Mouse (Mus musculus): ENCODE data around the gene S100a7a.

Gene S100a7a

DNA sequence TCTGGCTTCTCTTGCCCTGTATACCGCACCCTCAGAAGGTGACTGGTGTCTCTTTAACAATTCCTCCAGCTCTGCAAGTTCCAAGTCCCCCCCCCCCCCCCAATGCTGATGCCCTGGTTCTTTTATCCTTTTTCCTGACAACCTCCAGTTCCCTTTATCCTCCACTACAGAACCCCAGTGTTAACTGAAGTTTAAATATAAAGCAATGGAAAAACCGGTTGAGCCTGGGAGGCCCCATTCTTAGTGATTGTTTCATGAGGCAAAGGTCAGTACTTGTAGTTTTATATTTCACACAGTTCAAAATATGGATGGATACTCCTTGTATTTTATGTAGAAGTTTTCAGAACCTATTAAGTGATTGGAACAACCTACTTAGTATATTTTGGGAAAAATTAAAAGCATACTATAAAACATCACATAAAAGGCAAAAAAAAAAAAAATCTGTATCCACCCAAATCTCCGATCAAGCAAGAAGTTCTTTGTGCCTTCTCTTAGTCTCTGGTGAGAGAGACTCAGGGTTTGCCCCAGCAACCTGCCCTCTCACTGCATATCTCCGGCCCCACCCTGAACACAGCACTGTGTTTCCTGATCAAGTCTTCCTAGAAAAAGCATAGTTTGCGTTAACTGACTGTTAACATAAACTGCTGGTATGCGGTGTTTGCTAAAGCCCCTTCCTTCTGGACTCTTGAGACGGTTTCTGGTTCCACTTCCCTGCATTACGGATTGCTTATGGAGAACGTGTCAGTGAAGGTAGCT is 27.4 kb upstream of the S100a7a start:
- CTCF ChIA-PET, result no interaction called here

DNA sequence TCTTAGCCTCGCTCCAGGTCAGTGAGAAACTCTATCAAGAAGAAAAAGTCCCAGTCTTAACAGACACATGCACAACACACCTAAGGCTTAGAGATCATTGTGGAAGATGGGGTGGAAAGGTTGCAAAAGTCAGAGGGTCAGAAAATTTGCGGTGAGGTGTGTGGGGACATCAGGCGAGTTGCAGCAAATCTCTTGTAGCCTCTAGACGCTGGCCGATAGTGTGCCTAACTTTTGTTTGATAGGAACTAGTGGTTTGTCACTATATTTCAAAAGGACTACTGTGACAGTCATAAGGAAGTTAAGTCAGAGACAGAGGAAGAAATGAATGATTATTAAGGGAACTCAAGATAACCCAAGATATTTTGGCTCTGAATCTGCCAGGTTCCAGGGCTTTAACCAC is 26.5 kb upstream of the S100a7a start:
- CTCF ChIA-PET, result no interaction called here

DNA sequence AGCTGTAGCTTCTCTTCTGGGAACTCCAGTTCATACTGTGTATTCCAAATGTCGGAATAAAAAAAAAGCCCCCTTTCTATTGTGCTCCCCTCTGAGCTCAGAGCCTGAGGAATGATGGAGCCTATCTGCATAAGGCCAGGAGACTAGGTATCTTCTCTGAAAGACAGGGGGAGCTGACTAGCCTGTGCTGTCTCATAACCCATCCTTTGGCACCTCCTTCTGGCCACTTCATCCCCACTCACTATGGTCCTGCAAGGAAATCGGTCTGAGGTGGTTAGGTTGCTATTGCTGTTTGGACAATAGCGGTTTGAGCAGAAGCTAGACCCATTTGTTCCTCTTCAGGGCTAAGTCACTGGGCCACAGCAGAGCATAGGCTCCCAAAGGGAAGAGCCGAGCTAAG is 26.0 kb upstream of the S100a7a start:
- CTCF ChIA-PET, result no interaction called here

DNA sequence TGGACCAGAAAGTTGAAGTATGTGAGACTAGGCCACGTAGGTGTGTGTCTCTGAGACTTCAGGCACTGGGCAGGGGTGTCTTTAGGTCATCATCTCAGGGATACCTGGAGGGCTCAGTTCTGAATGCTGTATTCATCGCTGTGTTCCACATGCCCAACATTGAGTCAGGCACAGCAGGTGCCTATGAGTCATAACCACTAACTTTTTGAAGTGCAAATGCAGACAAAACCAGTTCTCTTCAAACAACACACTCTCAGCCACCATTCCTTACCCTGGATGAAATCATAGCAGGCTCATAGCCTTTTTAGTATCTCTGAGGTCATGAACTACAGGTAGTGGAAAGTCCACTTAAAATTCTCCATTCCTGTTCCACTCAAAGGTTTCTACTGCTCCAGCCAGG is 24.5 kb upstream of the S100a7a start:
- CTCF ChIA-PET, result no interaction called here

DNA sequence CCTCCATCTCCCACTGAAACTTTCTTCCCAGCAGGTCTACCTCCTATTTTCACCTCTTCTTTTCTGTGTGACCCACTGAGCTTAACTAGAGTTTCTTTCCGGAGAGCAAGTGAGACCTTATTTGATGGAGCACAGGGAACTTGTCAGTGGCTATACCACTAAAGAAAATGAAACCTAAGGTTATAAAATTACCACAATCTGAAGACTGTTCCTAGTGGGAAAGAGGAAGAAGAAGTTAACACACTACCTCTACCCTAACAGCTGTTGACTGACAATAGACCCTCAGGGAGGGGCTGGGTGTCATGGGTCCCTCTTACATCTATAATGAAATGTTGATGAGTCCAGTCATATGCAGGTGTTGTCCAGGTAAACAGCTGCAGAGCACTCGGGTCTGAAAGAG is 21.8 kb upstream of the S100a7a start:
- CTCF ChIA-PET, result no interaction called here

DNA sequence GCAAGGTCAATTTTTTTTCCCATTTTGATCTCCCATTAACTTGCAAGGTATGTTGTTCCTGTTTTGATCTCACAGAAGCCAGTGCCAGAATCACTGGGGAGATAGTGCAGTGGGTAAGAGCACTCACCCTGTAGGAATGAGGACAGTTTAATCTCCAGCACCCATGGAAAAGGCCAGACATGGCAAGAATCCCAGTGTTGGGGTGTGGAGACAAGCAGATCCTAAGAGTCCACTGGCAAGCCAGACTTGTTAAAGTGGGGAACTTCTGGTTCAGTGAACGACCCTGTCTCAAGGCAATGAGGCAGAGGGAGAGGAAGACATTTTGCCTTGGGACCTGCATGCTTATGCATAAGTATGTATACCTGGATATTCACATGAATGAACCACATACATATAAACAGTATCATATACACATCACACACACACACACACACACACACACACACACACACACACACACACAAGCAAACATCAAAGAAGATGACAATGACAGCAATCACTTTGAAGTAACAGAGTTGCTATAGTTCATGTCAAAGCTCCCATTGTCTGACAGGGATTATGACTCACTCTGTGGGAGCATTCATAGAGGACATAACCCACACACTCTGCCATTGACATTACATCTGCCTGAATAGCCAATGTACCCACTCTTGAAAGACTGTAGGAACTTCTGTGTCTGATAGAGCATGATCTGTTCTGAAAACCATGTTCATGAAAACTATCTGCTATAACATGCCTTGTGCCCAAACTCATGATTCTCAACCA is 15.1 kb upstream of the S100a7a start:
- CTCF ChIA-PET, result interaction anchor here (0.6 kb wide), 2 partner anchors 14 to 1471 kb away, joined by 3 to 5 read pairs; no protein-coding TSS in a partner anchor

DNA sequence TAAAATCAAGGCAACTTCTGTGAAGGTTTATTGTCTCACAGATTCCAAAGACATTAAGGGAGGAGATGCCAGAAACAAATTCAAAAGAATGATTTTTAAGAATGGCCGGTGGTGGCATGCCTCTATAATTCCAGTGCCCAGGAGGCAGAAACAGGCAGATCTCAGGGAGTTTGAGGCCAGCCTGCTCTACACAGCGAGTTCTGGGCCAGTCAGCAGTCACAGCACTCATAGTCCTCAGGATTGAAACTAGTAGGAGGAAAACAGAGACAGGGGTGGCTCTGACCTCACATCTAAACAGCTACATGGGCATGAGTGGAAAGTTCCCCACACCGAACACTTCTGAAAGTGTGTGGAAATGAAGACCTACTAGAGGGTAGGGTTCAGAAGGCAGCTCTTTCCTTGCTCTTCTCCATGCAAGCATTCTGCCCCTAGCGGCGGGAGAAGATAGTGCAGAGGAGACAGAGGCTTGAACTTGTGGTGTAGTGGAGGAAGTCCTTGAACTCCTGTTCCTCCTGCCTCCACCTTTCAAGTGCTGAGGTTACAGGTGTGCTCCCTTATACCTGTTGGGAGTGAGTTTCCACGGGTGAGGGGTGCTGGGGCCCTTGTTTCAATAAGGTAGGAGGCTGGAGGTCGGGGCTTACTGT is 14.2 kb upstream of the S100a7a start:
- CTCF ChIA-PET, result interaction anchor here (0.6 kb wide), 2 partner anchors 13 to 1472 kb away, joined by 3 to 5 read pairs; no protein-coding TSS in a partner anchor

DNA sequence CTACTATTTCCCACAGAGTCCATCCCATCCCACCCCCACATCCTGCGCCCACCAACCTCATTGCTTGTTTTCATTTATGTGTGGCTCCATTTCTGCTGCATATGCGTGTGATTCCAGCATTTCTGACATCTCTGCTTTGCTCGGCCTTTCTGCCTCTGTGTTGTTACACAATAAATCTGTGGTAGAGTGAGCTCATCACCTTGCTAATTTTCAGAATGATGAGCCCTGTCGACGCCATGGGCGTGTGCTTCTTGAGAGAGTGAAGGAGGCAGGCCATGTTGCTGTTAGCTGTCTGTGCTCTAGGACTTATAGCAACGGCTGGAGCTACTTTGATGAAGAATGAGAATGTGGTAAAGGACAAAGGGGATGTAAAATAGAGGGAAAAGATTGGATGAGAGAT is 12.8 kb upstream of the S100a7a start:
- CTCF ChIA-PET, result no interaction called here

DNA sequence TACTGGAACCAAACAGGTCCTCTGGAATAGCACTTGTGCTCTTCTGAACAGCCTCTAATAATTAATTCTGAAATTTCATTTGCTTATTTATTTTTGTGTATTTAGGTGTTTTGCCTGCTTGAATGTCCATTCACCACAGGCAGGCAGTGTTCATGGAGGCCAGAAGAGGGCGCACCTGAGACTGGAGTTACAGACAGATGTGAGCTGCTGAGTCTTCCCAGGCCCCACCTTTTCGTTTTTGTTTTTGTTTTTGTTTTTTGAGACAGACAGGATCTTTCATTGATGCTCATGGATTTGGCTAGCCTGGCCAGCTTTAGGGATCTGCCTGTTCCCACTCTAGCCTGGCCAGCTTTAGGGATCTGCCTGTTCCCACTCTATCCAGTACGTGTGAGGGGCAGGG is 9.6 kb upstream of the S100a7a start:
- CTCF ChIA-PET, result no interaction called here

DNA sequence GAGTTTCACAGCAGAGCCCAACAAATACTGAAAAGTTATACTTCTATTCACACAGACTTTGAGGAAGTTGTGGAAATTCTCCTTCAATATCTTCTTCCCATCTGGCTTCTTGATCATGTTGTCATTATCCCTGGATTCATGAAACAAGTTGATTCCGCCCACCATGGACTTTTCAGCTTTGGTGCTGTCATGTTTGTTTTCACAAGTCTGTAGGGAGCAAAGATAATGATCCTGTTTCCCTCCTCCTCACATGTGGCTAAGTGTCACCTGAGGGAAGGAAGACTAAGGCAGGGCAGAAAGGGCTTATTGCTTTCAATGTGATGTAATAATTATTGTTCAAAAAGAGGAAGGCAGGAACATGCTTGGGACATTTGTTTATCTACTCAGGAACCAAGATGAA is 6.5 kb upstream of the S100a7a start:
- CTCF ChIA-PET, result no interaction called here

DNA sequence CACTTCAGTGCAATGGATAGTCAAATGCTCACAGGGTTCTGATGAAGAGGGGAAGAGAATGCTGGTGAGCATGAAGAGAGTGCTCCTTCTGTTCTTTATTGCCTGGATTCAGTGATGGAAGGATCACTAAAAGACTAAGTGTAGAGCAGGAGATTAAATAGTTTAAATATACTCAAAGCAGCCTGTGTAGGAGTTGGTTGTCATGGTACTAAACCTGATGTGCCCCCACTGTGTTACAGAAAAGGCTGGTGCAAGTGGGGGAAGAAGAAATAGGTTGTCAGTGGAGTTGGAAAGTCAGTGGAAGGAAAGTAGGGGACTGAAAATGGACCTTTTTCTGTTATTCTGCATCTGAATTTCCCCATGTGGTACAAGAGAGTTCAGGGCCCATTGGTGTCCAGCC is 4.8 kb upstream of the S100a7a start:
- CTCF ChIA-PET, result no interaction called here

DNA sequence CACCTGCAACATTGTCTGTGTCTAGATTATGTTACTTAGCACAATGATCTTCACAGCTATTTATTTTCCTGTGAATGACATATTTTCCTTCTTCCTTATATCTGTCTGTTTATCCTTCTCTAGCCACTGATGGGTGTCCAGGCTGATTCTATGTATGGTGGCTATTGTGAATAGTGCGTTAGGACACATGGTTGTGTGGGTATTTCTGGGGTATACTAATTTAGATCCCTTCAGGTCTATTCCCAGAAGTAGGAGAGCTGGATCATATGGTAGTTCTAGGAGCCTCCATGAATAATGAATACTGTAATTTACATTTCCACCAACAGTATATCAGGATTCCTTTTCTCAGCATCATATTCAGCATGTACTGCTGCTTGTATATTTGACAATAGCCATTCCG is 4.0 kb upstream of the S100a7a start:
- CTCF ChIA-PET, result no interaction called here

DNA sequence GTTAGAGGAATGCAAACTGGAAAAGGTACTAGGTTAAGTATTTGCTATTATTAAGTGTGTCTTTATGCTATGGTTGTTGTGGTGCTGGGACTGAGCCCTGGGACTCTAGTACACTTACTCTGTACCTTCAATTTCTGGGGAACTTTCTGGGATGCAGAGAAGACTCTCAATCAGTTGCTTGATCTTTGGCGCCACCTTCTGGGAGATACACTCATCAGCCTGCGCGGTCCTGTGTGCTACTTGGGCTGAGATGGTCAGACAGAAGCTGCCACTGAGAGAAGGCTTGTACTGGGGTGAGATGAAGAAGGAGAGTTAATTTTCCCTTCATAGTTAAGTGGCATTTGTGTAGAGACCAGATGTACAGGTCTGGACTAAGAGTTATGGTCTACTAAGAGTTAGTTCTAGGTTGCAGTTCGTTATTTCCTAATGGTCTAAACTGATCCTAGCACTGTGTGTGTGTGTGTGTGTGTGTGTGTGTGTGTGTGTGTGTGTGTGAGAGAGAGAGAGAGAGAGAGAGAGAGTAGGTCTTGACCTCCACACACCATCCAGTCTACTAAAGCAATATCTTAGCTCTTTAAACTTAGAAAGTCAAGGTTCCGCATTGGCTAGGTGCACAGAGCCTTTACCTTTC is 824 bp upstream of the S100a7a start:
- CTCF ChIA-PET, result interaction anchor here (0.7 kb wide), 2 partner anchors 14 to 51 kb away, joined by 3 to 4 read pairs; no protein-coding TSS in a partner anchor

DNA sequence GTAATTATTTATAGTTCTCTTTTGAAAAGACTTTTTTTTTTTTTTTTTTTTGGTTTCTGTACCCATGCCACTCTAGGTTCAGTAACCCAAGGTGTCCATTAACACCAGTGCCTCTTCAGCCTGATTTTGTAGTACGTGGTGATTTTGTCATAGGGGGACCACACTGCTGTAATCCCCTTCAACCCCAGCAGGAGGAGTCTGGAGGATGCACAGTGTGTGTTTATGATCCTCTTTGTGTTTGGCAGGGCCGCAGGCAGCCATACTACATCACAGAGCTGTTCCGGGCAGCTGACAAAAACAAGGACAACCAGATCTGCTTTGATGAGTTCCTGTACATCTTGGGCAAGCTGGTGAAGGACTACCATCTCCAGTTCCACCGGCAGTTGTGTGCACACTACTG is 3.6 kb downstream of the S100a7a start:
- CTCF ChIA-PET, result no interaction called here

DNA sequence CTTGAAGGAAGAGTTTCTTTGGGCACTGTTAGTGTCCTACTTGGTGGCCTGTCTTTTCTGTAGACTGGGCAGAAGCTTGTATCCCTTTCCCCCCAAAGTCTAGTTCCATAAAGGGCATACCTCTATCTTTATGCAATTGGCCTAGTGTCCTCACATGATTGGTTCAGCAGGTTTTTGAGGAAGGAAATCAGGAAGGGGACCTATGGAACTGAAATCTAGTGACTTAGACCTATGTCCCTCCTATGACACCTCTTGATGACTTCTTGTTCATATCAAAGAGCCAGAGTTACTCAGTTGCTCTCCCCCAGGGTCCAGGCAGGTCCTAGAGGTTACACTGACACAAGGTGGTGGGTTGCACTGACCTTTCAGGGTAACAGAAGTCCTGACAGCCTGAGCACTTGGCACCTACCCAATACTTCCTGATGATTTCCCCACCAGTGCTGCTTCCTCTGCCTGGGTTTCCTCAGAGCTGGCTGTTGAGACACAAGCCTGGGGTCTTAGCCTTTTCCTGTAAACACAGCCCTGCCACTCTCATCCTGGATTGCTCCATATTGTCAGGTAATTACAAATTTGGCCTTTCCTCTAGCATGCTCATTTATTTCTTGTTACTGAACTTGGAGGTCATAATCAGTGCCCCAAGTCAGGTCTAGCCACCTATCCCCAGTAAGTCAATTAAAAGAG is 5.7 kb downstream of the S100a7a start:
- CTCF ChIA-PET, result no interaction called here

DNA sequence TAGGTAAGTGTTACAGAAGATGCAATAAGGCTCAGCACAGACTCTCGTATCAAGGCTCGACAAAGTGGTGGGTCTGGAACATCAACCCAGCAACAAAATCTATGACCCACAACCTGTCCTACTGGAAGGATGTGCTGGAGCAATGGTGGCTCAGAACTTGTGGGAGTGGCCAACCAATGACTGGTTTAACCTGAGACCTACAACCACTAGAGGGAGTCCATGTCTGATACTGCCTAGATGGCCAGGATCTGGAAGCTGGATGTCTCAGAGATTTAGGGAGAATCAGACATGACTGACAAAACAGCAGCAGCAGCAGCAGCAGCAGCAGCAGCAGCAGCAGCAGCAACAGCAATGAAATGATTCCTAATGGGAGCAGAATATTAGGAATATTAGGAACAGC is 10.4 kb downstream of the S100a7a start:
- CTCF ChIA-PET, result no interaction called here

DNA sequence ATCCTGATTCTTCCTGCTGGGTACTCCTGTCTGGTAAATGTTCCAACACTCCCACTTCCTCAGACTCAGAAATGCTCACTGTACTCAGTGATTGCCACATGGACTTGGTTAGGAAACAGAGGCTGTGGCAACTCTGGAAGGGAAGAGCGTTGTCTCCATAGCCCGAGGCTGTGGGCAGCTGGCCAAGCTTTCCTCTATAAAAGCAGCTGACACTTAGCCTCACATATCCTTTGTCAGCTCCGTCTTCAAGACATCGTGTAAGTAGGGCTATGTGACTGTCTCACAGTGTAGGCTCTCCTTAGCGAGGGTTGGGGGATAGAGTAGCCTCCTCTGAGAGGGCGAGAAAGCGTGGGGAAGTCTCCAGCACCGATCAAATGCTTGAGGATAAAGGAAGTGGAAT is 15.0 kb downstream of the S100a7a start, which contains the start of gene S100a8:
S100a8 (plus strand) TSS at position 133 of the 400 bp plus-strand sequence.
- CTCF ChIA-PET, result no interaction called here

DNA sequence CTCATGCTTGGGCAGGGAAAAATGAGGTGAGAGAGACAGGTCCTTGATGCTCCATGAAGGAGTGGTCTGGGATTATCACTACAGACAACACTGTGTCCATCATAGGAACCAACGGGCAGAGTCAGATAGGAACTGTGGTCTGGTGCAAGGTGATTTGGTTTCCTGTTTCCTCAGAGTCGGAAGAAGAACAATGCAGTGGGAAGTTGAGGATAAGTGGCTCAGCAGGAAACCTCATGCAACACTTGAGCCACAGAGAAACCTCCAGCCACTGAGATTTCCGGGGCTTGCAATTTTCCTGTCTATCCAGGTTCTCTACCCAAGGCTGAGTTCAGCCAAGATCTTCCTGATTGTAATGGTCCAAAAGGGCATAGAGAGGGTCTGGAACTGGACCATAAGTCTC is 24.8 kb downstream of the S100a7a start:
- CTCF ChIA-PET, result no interaction called here

DNA sequence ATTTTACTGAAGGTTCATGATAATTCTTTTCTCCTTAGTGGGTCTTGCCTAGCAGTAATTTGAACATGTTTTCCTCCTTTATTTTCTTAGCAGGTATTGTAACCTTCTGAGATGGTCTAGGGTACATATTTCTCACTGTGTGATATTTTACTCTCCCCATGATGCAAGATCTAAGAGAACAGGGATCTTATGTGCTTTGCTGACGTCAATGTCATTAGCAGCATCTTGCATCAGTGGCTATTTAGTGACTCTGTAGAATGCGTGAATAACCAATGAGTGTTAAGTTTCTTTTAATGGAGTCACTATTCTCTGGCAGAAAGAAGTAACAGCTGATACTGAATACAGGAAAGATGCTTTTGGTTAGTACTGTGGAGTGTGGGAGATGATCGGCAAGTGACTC is 30.1 kb downstream of the S100a7a start:
- CTCF ChIA-PET, result no interaction called here

DNA sequence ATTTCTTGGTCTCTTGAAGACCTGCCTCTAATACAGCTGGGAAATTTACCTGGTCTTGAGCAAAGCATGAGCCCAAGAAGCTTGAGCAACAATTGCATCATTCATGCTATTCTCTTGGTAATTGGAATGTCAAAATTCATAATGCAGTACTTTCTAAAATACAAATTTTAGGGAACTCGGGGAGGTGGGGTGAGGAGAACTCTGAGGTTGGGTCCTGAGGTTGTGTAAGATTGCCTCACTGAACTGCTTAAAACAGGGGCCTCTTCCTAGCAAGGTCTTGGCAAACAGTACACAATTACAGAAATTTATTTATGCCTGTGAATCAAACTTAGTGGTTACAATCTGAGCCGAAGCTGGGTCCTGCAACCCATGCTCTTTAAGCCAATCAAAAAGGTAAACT is 33.0 kb downstream of the S100a7a start:
- CTCF ChIA-PET, result no interaction called here

DNA sequence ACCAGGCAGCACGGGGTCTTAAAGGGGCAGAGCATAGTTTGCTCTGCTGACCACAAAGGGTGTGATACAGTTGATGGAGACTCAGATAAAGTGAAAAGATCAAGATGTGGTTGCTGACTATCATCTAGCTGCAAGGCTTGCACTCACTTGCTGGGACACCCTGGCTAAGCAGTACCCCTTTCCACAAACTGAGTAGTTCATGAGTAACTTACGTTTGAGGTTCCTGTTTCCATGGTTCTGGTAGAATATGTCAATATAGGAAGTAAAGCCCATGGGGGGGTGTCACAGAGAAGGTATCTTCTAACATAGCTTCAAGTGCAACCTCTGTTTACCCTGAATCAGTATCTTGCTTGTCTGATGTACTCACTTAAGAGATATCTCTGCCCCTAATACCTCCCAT is 39.7 kb downstream of the S100a7a start:
- CTCF ChIA-PET, result no interaction called here

DNA sequence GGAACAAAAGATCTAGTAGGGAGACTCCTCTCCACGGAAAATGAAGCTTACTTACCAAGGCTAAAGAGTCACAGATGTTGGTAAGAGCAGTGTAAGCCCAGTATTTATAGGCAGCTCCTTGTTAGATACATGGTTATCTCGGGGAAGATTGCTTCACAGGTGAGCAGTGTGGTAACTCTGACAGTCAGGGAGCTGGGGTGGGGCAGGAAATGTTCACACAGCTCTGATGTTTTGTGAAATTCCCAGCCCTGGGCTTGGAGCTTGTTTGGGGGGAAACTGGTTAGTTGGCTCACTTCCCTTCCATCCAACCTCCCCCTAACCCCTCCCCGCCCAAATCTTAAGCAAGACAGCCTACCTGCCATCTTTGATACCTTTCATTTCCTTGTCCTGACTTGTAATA is 41.8 kb downstream of the S100a7a start, which contains the start of gene S100a9:
S100a9 (minus strand) TSS at position 109 of the 400 bp plus-strand sequence.
- CTCF ChIA-PET, result no interaction called here
